Mouse (Mus musculus): ENCODE results near the gene Papolb. TPM values are rescaled to one million over a fixed set of nuclear protein-coding genes. Genes with fewer than 3 reads are reported as not detected.
A peak's percentile ranks its signal among the peaks of the same experiment; 100 is the strongest.

The Papolb gene
- not detected in 2 replicates for polyA plus RNA-seq (2015; fragmentation: Nextera tagmentation; extraction: Ambion mirVana)

DNA sequence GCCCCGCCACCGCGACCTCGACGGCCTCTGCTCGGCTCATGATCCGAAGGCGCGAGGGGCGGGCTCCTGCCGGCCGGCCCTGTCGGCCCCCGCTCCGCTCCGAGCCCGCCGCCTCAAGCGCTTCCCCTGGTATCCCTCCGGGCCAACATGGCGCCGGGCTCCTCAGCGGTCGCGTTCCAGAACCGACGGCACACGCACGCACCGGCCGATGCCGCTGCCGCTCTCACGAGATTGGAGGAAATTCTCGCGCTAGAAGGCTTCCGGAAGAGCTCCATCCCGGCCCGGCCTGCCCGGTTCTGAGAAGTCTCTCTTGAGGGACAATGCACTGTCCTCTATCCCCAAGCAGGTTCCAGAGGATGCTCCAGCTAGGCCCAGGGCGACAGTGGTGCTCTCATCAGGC, at the start of gene Papolb:
TSS of gene Papolb (minus strand) at position 162 of the 400 bp plus-strand sequence.
- Histone ChIP-seq H3K9ac (ENCODE audit: low read depth, low read length) (no peak within 1 kb of the TSS), H3K27me3 (ENCODE audit: control insufficient read depth, insufficient read depth, low read depth, low read length) (peaks cover 19% of the 10 kb centered on the region), H3K27ac (ENCODE audit: low read length) (no peak within 1 kb of the TSS), H3K4me3 (ENCODE audit: low read depth, low read length) (no peak within 1 kb of the TSS), H3K4me1 (ENCODE audit: control insufficient read depth, low read depth, low read length) (no peaks in the 10 kb centered on the region), H3K4me2 (ENCODE audit: low read depth, low read length) (no peak within 1 kb of the TSS), H3K36me3 (ENCODE audit: control insufficient read depth, insufficient read depth) (no peaks in the 10 kb centered on the region), H3K9me3 (replicated peaks; ENCODE audit: control insufficient read depth, low read length) (no peaks in the 10 kb centered on the region)
- no peak for ATAC-seq (ENCODE audit: low read depth)
- WGBS (ENCODE audit: insufficient replicate concordance) = 43% methylated on average over 41 of the region's 41 CpGs

DNA sequence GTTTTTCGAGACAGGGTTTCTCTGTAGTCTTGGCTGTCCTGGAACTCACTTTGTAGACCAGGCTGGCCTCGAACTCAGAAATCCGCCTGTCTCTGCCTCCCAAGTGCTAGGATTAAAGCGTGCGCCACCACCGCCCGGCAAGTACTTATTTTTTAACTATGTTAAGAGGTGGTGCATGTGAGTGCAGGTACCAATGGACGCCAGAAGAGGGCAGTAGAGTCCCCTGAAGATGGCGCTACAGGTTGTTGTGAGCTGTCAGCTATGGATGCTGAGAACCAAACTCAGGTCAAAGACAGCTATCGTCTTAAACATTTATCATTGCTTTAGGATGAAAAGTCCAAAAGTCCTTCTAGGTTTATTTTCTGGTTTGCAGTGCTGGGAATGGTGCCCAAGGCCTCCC, 48.3 kb upstream of the Papolb start:
- 74% methylated on average over 10 of the region's 10 CpGs for WGBS (ENCODE audit: insufficient replicate concordance)
- no peak overlapping the region for H3K4me2 ChIP-seq (ENCODE audit: low read depth, low read length)
- ATAC-seq (ENCODE audit: low read depth) = no peak

DNA sequence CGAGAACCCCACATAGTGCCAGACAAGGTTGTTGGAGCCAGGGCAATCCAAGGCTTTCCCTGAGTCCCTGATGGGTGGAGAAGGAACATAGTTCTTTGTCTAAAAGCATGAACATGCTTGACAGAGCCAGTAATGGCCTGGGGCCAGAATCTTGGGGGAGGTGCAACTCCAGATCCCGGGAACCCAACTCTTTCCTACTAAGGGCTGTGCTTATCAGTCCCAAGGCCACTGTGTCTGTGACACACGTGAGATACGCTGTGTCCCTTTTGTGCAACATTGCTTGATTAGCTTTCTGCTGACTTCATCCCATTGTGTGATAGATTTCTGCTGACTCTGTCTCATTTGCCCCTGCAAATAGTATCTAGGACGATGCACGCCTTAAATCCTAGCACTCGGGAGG, 47.0 kb upstream of the Papolb start:
- Histone ChIP-seq H3K9me3 (replicated peaks; ENCODE audit: control insufficient read depth, low read length) (no peaks in the 10 kb centered on the region), H3K27ac (ENCODE audit: low read length) (no peak overlapping the region), H3K27me3 (ENCODE audit: control insufficient read depth, insufficient read depth, low read depth, low read length) (no peaks in the 10 kb centered on the region), H3K36me3 (ENCODE audit: control insufficient read depth, insufficient read depth) (peaks cover 9% of the 10 kb centered on the region), H3K4me3 (ENCODE audit: low read depth, low read length) (no peak overlapping the region), H3K9ac (ENCODE audit: low read depth, low read length) (no peak overlapping the region), H3K4me1 (ENCODE audit: control insufficient read depth, low read depth, low read length) (no peaks in the 10 kb centered on the region), H3K4me2 (ENCODE audit: low read depth, low read length) (no peak overlapping the region)
- 0 out of 2 replicates have a peak, but pooled peaks have one; percentile 16 for ATAC-seq (ENCODE audit: low read depth)
- WGBS (ENCODE audit: insufficient replicate concordance) = 59% methylated on average over 7 of the region's 7 CpGs

More for the DNA sequence above, 48.3 kb upstream of the Papolb start:
- Histone ChIP-seq H3K9me3 (replicated peaks; ENCODE audit: control insufficient read depth, low read length) (no peaks in the 10 kb centered on the region), H3K4me3 (ENCODE audit: low read depth, low read length) (no peak overlapping the region), H3K36me3 (ENCODE audit: control insufficient read depth, insufficient read depth) (peaks cover 6% of the 10 kb centered on the region; the same call in 1 of the 2 replicates), H3K4me1 (ENCODE audit: control insufficient read depth, low read depth, low read length) (no peaks in the 10 kb centered on the region), H3K27me3 (ENCODE audit: control insufficient read depth, insufficient read depth, low read depth, low read length) (no peaks in the 10 kb centered on the region), H3K9ac (ENCODE audit: low read depth, low read length) (no peak overlapping the region), H3K27ac (ENCODE audit: low read length) (no peak overlapping the region)

DNA sequence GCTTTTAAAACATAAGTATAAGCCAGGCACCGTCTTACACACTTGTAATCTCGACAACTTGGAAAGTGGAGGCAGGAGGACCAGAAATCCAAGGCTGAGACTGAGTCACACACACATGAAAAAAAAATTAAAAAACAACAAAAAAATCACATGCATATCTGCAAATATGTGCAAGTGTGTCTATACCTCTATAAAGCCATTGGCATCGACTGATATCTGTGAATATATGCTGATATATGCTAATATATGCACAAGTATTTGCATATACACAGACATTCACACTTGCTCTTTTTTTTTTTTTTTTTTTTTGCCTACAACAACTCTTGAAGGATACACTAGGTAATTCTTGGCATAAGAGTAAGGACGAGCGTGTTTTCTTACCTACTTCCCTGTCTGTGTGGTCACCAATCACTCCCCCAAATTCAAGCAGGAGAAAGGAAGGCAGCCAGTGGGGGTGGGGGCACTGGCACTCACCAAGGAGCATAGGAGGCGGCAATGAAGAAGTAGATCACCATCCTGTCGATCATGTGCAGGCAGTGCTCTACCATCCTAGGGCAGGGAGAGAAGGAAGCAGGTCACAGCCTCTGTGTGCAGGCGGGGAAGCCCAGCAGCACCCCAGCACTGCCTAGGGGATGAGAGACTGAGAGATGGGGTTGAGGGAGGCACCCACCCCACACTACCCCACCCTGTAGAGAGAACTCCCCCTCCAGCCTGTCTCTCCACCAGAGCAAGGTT, 44.6 kb upstream of the Papolb start:
- Histone ChIP-seq H3K4me2 (ENCODE audit: low read depth, low read length) (no peak overlapping the region), H3K9me3 (replicated peaks; ENCODE audit: control insufficient read depth, low read length) (no peaks in the 10 kb centered on the region), H3K9ac (ENCODE audit: low read depth, low read length) (no peak overlapping the region), H3K27me3 (ENCODE audit: control insufficient read depth, insufficient read depth, low read depth, low read length) (no peaks in the 10 kb centered on the region), H3K27ac (ENCODE audit: low read length) (no peak overlapping the region), H3K36me3 (ENCODE audit: control insufficient read depth, insufficient read depth) (peaks cover 9% of the 10 kb centered on the region), H3K4me3 (ENCODE audit: low read depth, low read length) (no peak overlapping the region), H3K4me1 (ENCODE audit: control insufficient read depth, low read depth, low read length) (no peaks in the 10 kb centered on the region)
- 51% methylated on average over 8 of the region's 8 CpGs for WGBS (ENCODE audit: insufficient replicate concordance)
- no peak for ATAC-seq (ENCODE audit: low read depth)

DNA sequence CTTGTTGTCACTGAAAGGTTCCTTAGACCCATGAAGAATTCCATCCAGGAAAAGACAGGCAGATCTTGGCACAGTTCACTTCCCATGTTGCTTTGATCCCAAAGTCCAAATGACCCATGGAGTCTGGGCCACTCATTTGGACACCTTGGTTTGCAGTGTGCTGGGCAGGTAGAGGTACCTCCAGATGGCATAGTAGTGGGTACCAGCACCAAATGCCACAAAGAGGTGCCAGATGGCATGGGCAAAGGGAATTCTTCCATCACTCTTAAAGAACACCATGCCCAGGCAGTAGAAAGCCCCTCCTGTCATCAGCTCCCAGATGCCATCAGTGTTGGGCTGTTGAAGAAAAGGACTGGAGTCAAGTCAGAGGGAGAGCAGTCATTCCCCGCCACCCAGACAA, 34.7 kb upstream of the Papolb start:
- 81% methylated on average over 1 of the region's 1 CpGs for WGBS (ENCODE audit: insufficient replicate concordance)
- ATAC-seq (ENCODE audit: low read depth) = no peak
- peaks cover 20% of the 10 kb centered on the region for H3K36me3 ChIP-seq (ENCODE audit: control insufficient read depth, insufficient read depth)
- H3K27ac ChIP-seq (ENCODE audit: low read length) = no peak overlapping the region
- H3K4me3 ChIP-seq (ENCODE audit: low read depth, low read length) = no peak overlapping the region
- no peak overlapping the region for H3K9ac ChIP-seq (ENCODE audit: low read depth, low read length)
- no peaks in the 10 kb centered on the region for H3K27me3 ChIP-seq (ENCODE audit: control insufficient read depth, insufficient read depth, low read depth, low read length)
- no peaks in the 10 kb centered on the region for H3K4me1 ChIP-seq (ENCODE audit: control insufficient read depth, low read depth, low read length)
- peaks cover 3% of the 10 kb centered on the region; the same call in 1 of the 2 replicates for H3K9me3 ChIP-seq (replicated peaks; ENCODE audit: control insufficient read depth, low read length)
- no peak overlapping the region for H3K4me2 ChIP-seq (ENCODE audit: low read depth, low read length)

DNA sequence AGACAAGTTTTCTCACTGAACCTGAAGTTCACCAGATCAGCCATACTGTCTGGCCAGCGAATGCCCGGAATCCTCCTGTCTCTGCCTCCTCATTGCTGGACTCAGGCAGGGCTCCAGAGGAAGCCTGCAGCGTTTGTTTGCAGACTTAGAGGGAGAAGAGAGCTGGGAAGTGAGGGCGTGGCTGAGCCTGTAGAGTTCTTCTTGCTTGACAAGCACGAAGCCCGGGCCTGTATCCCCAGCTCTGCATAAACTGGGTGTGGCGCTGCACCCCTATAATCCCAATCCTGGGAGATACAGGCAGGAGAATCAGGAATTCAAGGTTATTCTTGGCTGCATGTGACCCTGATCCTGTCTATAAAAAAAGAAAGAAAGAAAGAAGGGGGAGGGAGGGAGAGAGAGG, 30.4 kb upstream of the Papolb start:
- no peaks in the 10 kb centered on the region for H3K27me3 ChIP-seq (ENCODE audit: control insufficient read depth, insufficient read depth, low read depth, low read length)
- no peak overlapping the region for H3K4me2 ChIP-seq (ENCODE audit: low read depth, low read length)
- no peak overlapping the region for H3K4me3 ChIP-seq (ENCODE audit: low read depth, low read length)
- no peaks in the 10 kb centered on the region for H3K36me3 ChIP-seq (ENCODE audit: control insufficient read depth, insufficient read depth)
- no peak for ATAC-seq (ENCODE audit: low read depth)
- H3K9me3 ChIP-seq (replicated peaks; ENCODE audit: control insufficient read depth, low read length) = no peaks in the 10 kb centered on the region
- H3K9ac ChIP-seq (ENCODE audit: low read depth, low read length) = no peak overlapping the region
- no peaks in the 10 kb centered on the region for H3K4me1 ChIP-seq (ENCODE audit: control insufficient read depth, low read depth, low read length)
- WGBS (ENCODE audit: insufficient replicate concordance) = 47% methylated on average over 7 of the region's 7 CpGs
- H3K27ac ChIP-seq (ENCODE audit: low read length) = no peak overlapping the region

DNA sequence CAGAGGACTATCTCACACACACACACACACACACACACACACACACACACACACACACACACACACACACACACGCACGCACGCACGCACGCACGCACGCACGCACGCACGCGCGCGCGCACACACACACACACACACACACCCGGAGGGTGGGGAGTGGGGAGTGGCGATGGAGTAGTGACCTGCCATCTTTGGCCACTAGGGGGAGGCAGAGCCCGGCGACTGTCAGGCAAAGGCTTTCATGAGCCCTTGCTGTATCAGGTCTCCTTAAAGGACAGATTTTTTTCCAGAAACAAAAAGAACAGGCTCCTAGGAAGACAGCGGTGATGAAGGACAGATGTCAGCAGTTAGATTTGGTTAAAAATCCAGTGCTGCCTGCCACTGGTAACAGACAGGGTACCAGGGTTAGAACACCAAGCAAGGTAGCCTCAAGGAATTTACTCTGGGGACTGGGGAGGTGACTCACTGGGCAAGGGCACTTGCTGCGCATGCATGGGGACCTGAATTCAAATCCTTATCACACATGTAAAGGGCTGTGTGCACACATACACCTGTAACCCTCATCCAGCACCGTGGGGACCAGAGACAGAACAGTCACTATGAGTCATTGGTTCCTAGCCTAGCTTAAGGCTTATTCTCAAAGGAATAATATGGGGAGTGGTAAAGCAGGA, 27.7 kb upstream of the Papolb start:
- Histone ChIP-seq H3K4me2 (ENCODE audit: low read depth, low read length) (no peak overlapping the region), H3K9ac (ENCODE audit: low read depth, low read length) (no peak overlapping the region), H3K4me1 (ENCODE audit: control insufficient read depth, low read depth, low read length) (no peaks in the 10 kb centered on the region), H3K4me3 (ENCODE audit: low read depth, low read length) (no peak overlapping the region), H3K36me3 (ENCODE audit: control insufficient read depth, insufficient read depth) (no peaks in the 10 kb centered on the region), H3K27ac (ENCODE audit: low read length) (no peak overlapping the region), H3K27me3 (ENCODE audit: control insufficient read depth, insufficient read depth, low read depth, low read length) (no peaks in the 10 kb centered on the region), H3K9me3 (replicated peaks; ENCODE audit: control insufficient read depth, low read length) (no peaks in the 10 kb centered on the region)
- 24% methylated on average over 21 of the region's 21 CpGs for WGBS (ENCODE audit: insufficient replicate concordance)
- peak; percentile 56; the same call in 1 of the 2 replicates for ATAC-seq (ENCODE audit: low read depth)

DNA sequence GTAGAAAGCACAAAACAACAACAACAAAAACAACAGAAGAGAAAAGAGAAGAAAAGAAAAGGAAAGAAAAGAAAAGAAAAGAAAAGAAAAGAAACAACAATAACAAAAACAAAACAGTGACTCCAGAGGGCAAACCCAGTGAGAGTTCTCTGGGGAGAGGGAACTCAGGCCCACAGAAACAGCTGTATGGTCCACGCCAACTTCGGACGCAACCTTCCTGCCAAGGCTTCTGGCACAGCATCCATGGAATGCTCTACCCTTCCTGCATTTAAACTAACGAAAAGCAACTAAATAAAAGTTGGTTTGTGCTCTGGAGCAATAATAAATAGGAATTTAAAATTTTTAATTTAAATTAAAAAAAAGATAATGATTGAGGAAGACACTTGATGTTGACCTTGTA, 26.8 kb upstream of the Papolb start:
- 79% methylated on average over 4 of the region's 4 CpGs for WGBS (ENCODE audit: insufficient replicate concordance)
- Histone ChIP-seq H3K4me2 (ENCODE audit: low read depth, low read length) (no peak overlapping the region), H3K27ac (ENCODE audit: low read length) (no peak overlapping the region), H3K4me1 (ENCODE audit: control insufficient read depth, low read depth, low read length) (no peaks in the 10 kb centered on the region), H3K36me3 (ENCODE audit: control insufficient read depth, insufficient read depth) (no peaks in the 10 kb centered on the region), H3K27me3 (ENCODE audit: control insufficient read depth, insufficient read depth, low read depth, low read length) (no peaks in the 10 kb centered on the region), H3K9me3 (replicated peaks; ENCODE audit: control insufficient read depth, low read length) (no peaks in the 10 kb centered on the region), H3K9ac (ENCODE audit: low read depth, low read length) (no peak overlapping the region), H3K4me3 (ENCODE audit: low read depth, low read length) (no peak overlapping the region)
- ATAC-seq (ENCODE audit: low read depth) = no peak

DNA sequence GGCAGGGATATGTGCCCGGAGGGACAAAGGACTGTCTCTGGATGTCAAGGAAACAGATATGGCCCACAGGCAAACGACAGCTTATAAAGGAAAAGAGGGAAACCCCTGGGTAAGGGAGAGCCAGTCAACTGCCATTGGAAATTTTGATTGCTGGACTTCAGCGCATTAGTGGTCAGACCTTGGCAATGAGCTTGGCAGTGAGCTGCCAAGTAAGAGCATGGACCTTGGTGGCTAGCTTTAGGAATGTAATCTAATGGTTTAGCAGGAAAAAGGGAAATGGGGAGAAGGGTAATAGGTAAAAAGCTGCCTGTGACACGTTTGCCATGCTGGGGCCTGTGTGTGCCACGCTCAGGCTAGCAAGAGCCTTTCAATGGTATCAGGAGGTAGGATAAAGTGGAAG, 26.0 kb upstream of the Papolb start:
- H3K36me3 ChIP-seq (ENCODE audit: control insufficient read depth, insufficient read depth) = no peaks in the 10 kb centered on the region

More for the DNA sequence above, 26.0 kb upstream of the Papolb start:
- Histone ChIP-seq H3K9me3 (replicated peaks; ENCODE audit: control insufficient read depth, low read length) (no peaks in the 10 kb centered on the region; the same call in 1 of the 2 replicates), H3K4me1 (ENCODE audit: control insufficient read depth, low read depth, low read length) (peaks cover 4% of the 10 kb centered on the region), H3K27me3 (ENCODE audit: control insufficient read depth, insufficient read depth, low read depth, low read length) (peaks cover 5% of the 10 kb centered on the region), H3K4me3 (ENCODE audit: low read depth, low read length) (no peak overlapping the region), H3K27ac (ENCODE audit: low read length) (no peak overlapping the region), H3K9ac (ENCODE audit: low read depth, low read length) (no peak overlapping the region), H3K4me2 (ENCODE audit: low read depth, low read length) (no peak overlapping the region)
- ATAC-seq (ENCODE audit: low read depth) = no peak
- 57% methylated on average over 5 of the region's 5 CpGs for WGBS (ENCODE audit: insufficient replicate concordance)
